Mouse (Mus musculus) neural tube, embryonic 15.5 days (tissue): ENCODE measurements around the gene Ndufc2. TPM values are rescaled to one million over a fixed set of nuclear protein-coding genes. Genes with fewer than 3 reads are reported as not detected.

ENCODE experiments used
- ATAC-seq: fragments of 200-750 bp; cut with Nextera tagmentation; 2 replicates; pipeline ENCODE4 v1.8.0; 2017; ENCODE audit warnings: mild to moderate bottlenecking, moderate TSS enrichment, moderate library complexity; ENCODE audit not compliant: low FRiP score
- H3K27ac ChIP-seq: fragments of 300-500 bp; sonication (generic); replicated peaks from 2 replicates; pipeline ENCODE4 v1.5.1; 2015; ENCODE audit warnings: mild to moderate bottlenecking, inconsistent platforms
- H3K27me3 ChIP-seq: fragments of 300-500 bp; sonication (generic); replicated peaks from 2 replicates; pipeline ENCODE4 v1.6.1; 2015; ENCODE audit warnings: inconsistent platforms
- H3K36me3 ChIP-seq: fragments of 300-500 bp; sonication (generic); 2 replicates; pipeline ENCODE4 v1.6.1; 2015; ENCODE audit warnings: inconsistent platforms
- H3K4me1 ChIP-seq: fragments of 300-500 bp; sonication (generic); 2 replicates; pipeline ENCODE4 v1.6.1; 2015; ENCODE audit warnings: inconsistent platforms
- H3K4me2 ChIP-seq: fragments of 300-500 bp; sonication (generic); 2 replicates; pipeline ENCODE4 v1.6.1; 2015; ENCODE audit warnings: inconsistent platforms, mild to moderate bottlenecking, moderate library complexity
- H3K4me3 ChIP-seq: fragments of 300-500 bp; sonication (generic); replicated peaks from 2 replicates; pipeline ENCODE4 v1.5.1; 2015; ENCODE audit warnings: mild to moderate bottlenecking, inconsistent platforms
- H3K9ac ChIP-seq: fragments of 300-500 bp; sonication (generic); replicated peaks from 2 replicates; pipeline ENCODE4 v1.6.1; 2015; ENCODE audit warnings: mild to moderate bottlenecking, inconsistent platforms
- H3K9me3 ChIP-seq: fragments of 300-500 bp; sonication (generic); replicated peaks from 2 replicates; pipeline ENCODE4 v1.6.1; 2016; ENCODE audit warnings: inconsistent platforms
- WGBS: fragments of 180-500 bp; shearing (Covaris S2); methylation state at CpG from one replicate; pipeline ENCODE4 v1.1.7; 2015; ENCODE audit warnings: mixed read lengths; 5-methylcytosine and 5-hydroxymethylcytosine counted together
- polyA plus RNA-seq: library from polyadenylated mRNA; unstranded; fragments of >200 nt; fragmentation: Nextera tagmentation; extraction: Ambion mirVana; gene quantifications from 2 replicates; pipeline ENCODE4 v1.2.1, GENCODE M21; 2015

Ndufc2 gene
- 469 and 526 TPM in 2 replicates for polyA plus RNA-seq

DNA sequence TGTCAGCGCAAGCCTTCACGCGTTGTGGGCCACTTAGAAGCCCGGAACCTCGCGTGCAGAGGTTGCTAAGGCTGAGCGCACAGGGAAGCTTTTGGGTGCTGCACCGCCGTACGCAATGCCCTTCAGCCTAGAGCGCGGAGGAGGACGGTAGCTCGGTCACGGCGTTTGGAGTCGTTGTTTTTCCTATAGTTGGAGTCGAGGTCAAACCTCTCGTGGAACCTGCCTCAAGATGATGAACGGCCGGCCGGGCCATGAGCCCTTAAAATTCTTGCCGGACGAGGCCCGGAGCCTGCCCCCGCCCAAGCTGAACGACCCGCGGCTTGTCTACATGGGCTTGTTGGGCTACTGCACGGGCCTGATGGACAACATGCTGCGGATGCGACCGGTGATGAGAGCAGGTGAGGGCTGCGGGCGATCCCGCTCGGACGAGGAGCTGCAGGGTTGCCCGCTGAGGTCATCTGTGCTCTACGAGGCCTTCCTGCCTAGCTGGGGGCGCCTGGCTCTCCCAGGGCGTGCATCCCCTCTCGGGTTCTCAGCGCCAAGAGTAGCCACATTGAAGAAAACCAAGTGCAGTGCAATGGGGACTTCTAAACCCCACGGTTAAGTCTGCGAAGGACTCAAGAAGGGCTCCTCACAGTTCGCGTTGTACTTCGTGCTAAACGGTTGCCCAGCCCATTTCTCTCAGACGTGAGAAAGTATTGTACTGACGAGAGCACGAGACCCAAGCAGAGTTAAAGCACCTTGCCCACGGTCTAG lies at the start of gene Ndufc2:
TSS of gene Ndufc2 (plus strand) at position 44 of the 756 bp plus-strand sequence.
- WGBS: under 1% methylated on average over 54 of the region's 54 CpGs
- peak within 1 kb of the TSS; percentile 80 for H3K27ac ChIP-seq
- H3K9ac ChIP-seq: peak within 1 kb of the TSS; percentile 97
- H3K36me3 ChIP-seq: no peaks in the 10 kb centered on the region; the same call in none of the 2 replicates
- H3K4me1 ChIP-seq: peaks cover 26% of the 10 kb centered on the region
- no peaks in the 10 kb centered on the region for H3K9me3 ChIP-seq
- H3K4me3 ChIP-seq: peak within 1 kb of the TSS; percentile 89
- no peaks in the 10 kb centered on the region for H3K27me3 ChIP-seq
- peak within 1 kb of the TSS; percentile 74 for H3K4me2 ChIP-seq
- ATAC-seq: peak; percentile 95

DNA sequence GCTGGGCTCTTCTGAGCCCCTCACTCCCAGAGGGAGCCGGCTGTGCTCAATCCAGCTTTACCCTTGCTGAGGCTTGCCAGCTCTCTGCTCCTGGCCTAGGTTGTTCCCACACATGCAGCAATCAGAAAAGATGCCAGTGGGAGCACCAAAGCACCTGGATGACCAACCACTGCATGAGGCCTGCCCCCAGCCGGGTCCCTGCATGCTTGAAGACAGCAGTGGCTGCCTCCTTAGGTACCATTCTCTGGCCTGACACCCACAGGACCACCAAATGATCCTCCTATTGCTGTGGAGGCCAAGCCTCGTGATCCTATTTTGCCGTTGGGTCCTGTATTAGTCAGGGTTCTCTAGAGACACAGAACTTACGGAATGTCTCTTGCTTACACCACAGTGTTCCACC lies 48.9 kb upstream of the Ndufc2 start:
- ATAC-seq: no peak
- Histone ChIP-seq H3K27ac (no peak overlapping the region), H3K27me3 (no peaks in the 10 kb centered on the region), H3K4me3 (no peak overlapping the region), H3K9ac (no peak overlapping the region), H3K9me3 (no peaks in the 10 kb centered on the region), H3K36me3 (peaks cover 8% of the 10 kb centered on the region), H3K4me1 (peaks cover 3% of the 10 kb centered on the region), H3K4me2 (no peak overlapping the region)
- 86% methylated on average over 5 of the region's 5 CpGs for WGBS

DNA sequence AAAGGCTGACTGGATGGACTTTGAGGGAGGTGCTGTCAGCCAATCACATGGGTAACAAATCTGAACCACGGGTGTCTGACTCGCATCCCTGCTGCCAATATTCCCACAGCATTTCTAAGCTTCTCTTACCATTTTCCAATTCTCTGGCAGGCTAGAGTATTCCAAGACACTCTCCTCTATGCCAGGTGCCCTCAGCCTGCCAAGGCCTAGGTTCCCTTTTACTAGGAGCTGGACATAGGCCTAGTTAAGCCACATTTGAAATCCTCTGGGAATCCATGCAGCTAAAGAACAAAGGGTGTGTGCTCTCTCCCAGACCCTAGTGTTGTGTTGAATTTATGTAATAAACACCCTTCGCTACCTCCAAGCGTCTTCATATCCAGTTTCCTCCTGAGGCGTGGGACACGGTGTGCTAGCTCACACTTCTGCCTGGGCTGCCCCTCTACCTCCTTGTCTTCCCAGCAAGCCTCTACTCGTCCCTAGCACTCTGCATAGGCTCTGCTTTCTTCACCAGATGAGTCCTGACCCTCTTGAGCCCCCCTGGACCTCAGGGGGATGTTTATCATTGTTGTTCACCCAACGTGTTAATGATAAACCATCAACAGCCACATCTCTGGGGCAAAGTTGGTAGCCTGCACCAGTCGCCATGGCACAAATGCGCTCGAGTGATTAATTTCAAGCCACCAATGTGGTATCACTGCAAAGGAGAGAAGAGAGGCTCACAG lies 47.9 kb upstream of the Ndufc2 start:
- Histone ChIP-seq H3K36me3 (peaks cover 8% of the 10 kb centered on the region), H3K4me2 (no peak overlapping the region), H3K4me1 (no peaks in the 10 kb centered on the region; the same call in 1 of the 2 replicates), H3K9ac (no peak overlapping the region), H3K4me3 (no peak overlapping the region), H3K27ac (no peak overlapping the region), H3K27me3 (no peaks in the 10 kb centered on the region), H3K9me3 (no peaks in the 10 kb centered on the region)
- no peak for ATAC-seq
- WGBS: 88% methylated on average over 11 of the region's 11 CpGs

DNA sequence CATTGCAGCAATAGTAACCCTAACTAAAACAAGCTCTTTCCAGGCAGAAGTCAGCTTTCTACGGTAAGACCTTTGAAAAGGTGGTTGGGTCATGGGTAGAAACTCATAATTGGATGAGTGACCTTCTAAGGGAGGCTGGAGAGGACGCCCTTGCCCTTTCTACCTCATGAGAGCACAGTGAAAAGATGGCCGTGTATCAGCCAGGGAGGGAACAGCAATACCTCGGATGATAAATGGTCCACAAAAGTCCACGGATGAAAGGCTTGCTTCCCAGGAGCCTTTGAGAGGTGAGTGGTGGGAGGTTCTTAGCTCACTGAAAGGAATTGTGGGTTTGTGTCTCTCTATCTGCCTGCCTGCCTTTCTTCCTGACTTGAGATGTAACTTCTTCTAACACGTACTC lies 46.4 kb upstream of the Ndufc2 start:
- 91% methylated on average over 6 of the region's 6 CpGs for WGBS
- Histone ChIP-seq H3K27me3 (no peaks in the 10 kb centered on the region), H3K4me2 (no peak overlapping the region), H3K36me3 (no peaks in the 10 kb centered on the region), H3K9ac (no peak overlapping the region), H3K9me3 (no peaks in the 10 kb centered on the region), H3K27ac (no peak overlapping the region), H3K4me1 (no peaks in the 10 kb centered on the region; the same call in 1 of the 2 replicates), H3K4me3 (no peak overlapping the region)
- no peak for ATAC-seq

DNA sequence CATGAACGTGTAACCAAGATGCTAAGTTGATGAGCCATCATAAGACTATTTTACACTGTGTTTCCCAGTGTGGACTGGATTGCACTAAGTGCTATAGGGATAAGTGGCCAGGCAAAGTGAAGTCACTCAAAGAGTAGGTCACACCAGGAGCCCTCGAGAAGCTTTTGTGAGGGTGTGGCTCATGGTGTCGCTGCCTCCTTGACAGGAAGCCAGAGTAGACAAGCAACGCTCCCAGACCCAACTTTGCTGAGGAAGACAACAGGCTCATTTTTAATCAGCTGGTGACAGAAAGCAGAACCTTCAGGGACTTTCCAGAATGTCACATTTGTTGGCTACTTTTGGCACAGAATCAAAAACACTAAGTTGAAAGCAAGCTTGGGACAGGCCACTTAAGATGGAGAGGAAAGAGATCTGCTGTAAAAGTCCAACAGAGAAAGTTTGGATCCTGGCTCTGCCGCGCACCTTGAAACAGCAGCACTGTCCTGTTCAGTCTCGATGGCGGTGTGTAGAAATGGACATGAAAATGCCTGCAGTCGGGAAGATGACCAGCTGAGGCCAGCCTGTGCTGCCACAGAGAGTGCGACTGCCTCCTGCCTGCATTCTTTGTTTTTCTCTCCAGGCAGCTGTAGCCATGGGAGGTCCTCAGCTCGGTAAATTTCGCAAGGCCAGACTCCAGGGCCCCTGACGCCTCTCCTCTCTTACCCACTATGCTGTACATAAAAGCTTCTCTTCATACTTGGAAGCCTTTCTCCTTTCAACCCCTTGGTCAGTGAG lies 44.5 kb upstream of the Ndufc2 start:
- no peaks in the 10 kb centered on the region for H3K9me3 ChIP-seq
- no peak overlapping the region for H3K4me2 ChIP-seq
- no peak overlapping the region for H3K27ac ChIP-seq
- no peak overlapping the region for H3K9ac ChIP-seq
- H3K36me3 ChIP-seq: no peaks in the 10 kb centered on the region
- ATAC-seq: no peak
- 50% methylated on average over 13 of the region's 13 CpGs for WGBS
- no peak overlapping the region for H3K4me3 ChIP-seq
- H3K27me3 ChIP-seq: no peaks in the 10 kb centered on the region
- no peaks in the 10 kb centered on the region; the same call in 1 of the 2 replicates for H3K4me1 ChIP-seq

DNA sequence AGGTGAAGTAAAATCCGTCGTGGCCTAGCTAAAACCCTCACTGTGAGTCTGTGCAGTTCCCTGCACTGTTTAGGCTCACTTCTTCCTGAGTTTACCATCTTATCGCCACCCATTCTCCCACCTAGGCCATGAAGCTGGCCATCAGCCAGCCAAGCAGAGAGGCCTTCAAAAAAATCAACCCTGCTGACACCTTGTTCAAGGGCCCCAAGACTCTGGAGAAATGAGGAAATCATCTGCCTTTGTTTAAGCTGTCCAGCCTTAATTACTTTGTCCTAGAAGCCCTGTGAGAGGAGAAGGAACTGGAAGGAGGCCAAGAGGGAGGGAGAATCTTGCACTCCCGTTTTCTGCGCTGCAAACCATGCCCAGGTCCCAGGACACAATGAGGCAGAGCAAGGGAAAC lies 43.5 kb upstream of the Ndufc2 start:
- H3K4me3 ChIP-seq: no peak overlapping the region
- WGBS: 82% methylated on average over 5 of the region's 5 CpGs
- H3K4me2 ChIP-seq: no peak overlapping the region
- no peaks in the 10 kb centered on the region for H3K36me3 ChIP-seq
- H3K27me3 ChIP-seq: no peaks in the 10 kb centered on the region
- no peak overlapping the region for H3K27ac ChIP-seq
- no peak overlapping the region for H3K9ac ChIP-seq
- no peaks in the 10 kb centered on the region for H3K9me3 ChIP-seq
- ATAC-seq: no peak
- no peaks in the 10 kb centered on the region; the same call in 1 of the 2 replicates for H3K4me1 ChIP-seq

DNA sequence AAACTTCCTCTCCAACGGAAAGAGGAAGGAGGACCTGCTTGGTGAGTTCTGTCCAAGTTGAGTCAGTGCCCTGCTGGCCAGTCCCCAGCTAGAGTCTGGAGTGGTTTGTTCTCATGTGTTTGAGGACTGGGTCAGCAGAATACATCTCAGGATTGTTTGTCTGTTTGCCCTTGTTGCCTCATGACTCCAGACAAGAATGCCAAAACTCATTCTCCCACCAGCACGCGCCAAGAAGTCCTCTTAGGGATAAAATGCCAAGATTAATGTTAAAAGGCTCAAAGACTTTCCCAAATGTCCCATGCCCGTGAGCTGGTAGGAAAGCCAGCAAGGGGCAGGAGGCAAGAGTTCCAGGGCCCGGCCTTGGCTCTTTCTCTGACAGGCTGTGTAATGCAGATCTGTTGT lies 42.9 kb upstream of the Ndufc2 start:
- no peak overlapping the region for H3K9ac ChIP-seq
- no peaks in the 10 kb centered on the region for H3K27me3 ChIP-seq
- ATAC-seq: no peak
- no peaks in the 10 kb centered on the region for H3K9me3 ChIP-seq
- H3K36me3 ChIP-seq: no peaks in the 10 kb centered on the region
- no peak overlapping the region for H3K27ac ChIP-seq
- H3K4me1 ChIP-seq: no peaks in the 10 kb centered on the region; the same call in 1 of the 2 replicates
- H3K4me2 ChIP-seq: no peak overlapping the region
- no peak overlapping the region for H3K4me3 ChIP-seq
- WGBS: 80% methylated on average over 5 of the region's 5 CpGs

DNA sequence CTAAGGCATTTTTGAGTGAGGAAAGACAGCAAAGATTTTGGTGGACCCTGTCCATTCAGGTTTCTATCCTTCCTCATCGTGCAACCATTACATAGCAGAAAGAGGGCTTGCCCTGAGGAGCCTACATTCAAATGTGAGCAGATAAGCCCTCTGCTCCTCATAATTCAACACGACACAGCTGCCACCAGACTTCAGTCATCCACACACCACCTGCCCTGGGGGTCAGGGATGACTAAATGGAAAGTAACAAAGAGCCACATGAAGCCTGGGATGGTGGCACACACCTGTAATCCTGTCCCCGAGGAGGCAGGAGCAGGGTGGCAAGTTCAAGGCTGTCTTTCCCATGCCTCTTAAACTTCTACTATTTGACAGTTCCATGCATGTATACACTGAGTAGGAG lies 42.0 kb upstream of the Ndufc2 start:
- ATAC-seq: no peak
- Histone ChIP-seq H3K36me3 (no peaks in the 10 kb centered on the region), H3K4me3 (no peak overlapping the region), H3K4me2 (no peak overlapping the region), H3K9me3 (no peaks in the 10 kb centered on the region), H3K9ac (no peak overlapping the region), H3K27ac (no peak overlapping the region), H3K4me1 (no peaks in the 10 kb centered on the region; the same call in 1 of the 2 replicates), H3K27me3 (no peaks in the 10 kb centered on the region)
- 87% methylated on average over 3 of the region's 3 CpGs for WGBS

DNA sequence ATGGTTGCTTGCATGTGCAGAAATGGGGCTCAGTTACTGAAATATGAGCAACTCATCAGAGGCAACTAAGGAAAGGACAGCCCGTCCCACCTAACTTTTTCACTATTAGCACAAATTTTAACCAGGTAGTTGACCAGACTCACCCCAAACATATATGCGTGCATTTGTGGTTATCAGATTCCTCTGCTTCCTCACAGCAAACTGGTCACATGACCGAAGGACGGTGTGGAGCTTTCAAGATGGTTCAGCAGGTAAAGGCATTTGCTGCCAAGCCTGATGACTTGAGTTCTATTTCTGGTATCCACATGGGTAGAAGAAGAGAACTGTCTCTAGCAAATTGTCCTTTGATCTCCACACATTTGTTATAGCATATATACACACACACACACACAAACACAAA lies 41.5 kb upstream of the Ndufc2 start:
- no peaks in the 10 kb centered on the region for H3K27me3 ChIP-seq
- H3K4me1 ChIP-seq: no peaks in the 10 kb centered on the region; the same call in 1 of the 2 replicates
- no peak overlapping the region for H3K27ac ChIP-seq
- H3K4me3 ChIP-seq: no peak overlapping the region
- WGBS: 92% methylated on average over 4 of the region's 4 CpGs
- ATAC-seq: no peak
- no peak overlapping the region for H3K9ac ChIP-seq
- no peaks in the 10 kb centered on the region for H3K9me3 ChIP-seq
- no peaks in the 10 kb centered on the region for H3K36me3 ChIP-seq
- no peak overlapping the region for H3K4me2 ChIP-seq

DNA sequence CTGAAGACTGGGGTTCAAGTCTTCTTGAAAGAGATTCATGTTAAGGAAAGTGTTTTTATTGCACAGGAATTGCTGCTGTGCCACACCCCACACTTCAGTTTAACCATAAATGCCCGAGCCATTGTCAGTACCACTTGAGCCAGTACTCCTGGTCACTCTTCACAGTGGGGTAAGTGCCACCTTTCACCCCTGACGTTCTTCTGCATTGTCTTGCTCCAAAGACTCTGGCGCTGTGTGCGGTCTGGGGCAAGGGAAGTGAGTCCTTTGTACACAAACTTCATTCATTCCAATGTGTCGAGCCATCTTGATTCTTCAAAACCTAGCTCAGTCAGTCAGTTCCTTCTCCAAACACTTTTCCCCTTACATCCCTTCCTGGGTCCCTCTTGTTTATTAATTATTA lies 39.6 kb upstream of the Ndufc2 start:
- no peaks in the 10 kb centered on the region for H3K36me3 ChIP-seq
- 51% methylated on average over 5 of the region's 5 CpGs for WGBS
- ATAC-seq: no peak
- no peak overlapping the region for H3K4me2 ChIP-seq
- H3K27me3 ChIP-seq: no peaks in the 10 kb centered on the region
- H3K4me3 ChIP-seq: no peak overlapping the region
- H3K27ac ChIP-seq: no peak overlapping the region
- no peaks in the 10 kb centered on the region for H3K9me3 ChIP-seq
- H3K4me1 ChIP-seq: no peaks in the 10 kb centered on the region; the same call in 1 of the 2 replicates
- no peak overlapping the region for H3K9ac ChIP-seq

DNA sequence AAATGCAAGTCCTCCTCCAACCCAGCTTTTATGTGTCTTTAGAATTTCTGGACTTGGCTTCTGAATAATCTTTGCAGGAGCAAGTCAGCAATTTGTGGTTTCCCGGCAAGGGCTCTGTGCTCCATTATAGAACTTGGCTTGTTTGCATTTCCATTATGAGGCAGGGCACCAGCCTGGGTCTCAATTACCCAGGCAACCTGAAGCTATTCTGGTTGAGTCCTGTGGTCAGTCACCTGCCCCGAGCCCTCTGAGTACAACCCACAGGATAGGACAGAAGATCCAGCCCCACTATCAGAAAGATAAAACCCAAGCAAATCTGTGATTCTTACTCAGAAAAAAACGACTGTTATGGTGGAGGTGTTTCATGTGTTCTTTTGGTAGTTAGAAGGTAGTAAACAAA lies 38.8 kb upstream of the Ndufc2 start:
- WGBS: 48% methylated on average over 3 of the region's 3 CpGs
- ATAC-seq: no peak

More for the DNA sequence above, 38.8 kb upstream of the Ndufc2 start:
- H3K9ac ChIP-seq: no peak overlapping the region
- no peak overlapping the region for H3K4me2 ChIP-seq
- no peaks in the 10 kb centered on the region for H3K4me1 ChIP-seq
- no peak overlapping the region for H3K27ac ChIP-seq
- no peaks in the 10 kb centered on the region for H3K9me3 ChIP-seq
- no peak overlapping the region for H3K4me3 ChIP-seq
- no peaks in the 10 kb centered on the region for H3K36me3 ChIP-seq
- no peaks in the 10 kb centered on the region for H3K27me3 ChIP-seq
